Comparison of ENCODE assay signal across 12 mouse cellular contexts in genomic region chr13:95965162-95965561, GRCm38 (mm10).
DNase-seq lines count a peak whose midpoint lies in the region; ATAC-seq and TF ChIP-seq lines count a peak whose summit lies in the region.
"Had no signal": no experiment of that assay in that cellular context is flagged by ENCODE, and none has a peak within 500 bp of the region (broad histone marks: within the 10 kb centered on the region; RNA-seq: fewer than 3 reads in every experiment).

No protein-coding gene starts in this region.

- TF ChIP-seq CTCF in hindbrain, postnatal 0 days (IDR thresholded peaks at IDR 0.05; ENCODE audit: low read depth), result no peak

- ATAC-seq in hindbrain, embryonic 13.5 days (ENCODE audit: low FRiP score), result no peak
- ATAC-seq in hindbrain, postnatal 0 days, result no peak
- ATAC-seq in embryonic facial prominence, embryonic 12.5 days (ENCODE audit: insufficient number of reproducible peaks, insufficient read depth, low FRiP score, low TSS enrichment), result no peak
- ATAC-seq in liver, embryonic 13.5 days (ENCODE audit: low read depth), result peak; percentile 91

- H3K9ac ChIP-seq in hindbrain, embryonic 13.5 days, result no peak overlapping the region
- no peak overlapping the region for H3K9ac ChIP-seq in hindbrain, postnatal 0 days (replicated peaks; ENCODE audit: low read length)
- H3K9ac ChIP-seq in embryonic facial prominence, embryonic 12.5 days, result no peak overlapping the region
- peak overlapping the region; percentile 42; the same call in 1 of the 2 replicates for H3K9ac ChIP-seq in liver, embryonic 13.5 days
- H3K9ac ChIP-seq: limb, embryonic 15.5 days had no signal

- H3K4me2 ChIP-seq in hindbrain, embryonic 13.5 days, result no peak overlapping the region
- no peak overlapping the region for H3K4me2 ChIP-seq in hindbrain, postnatal 0 days (ENCODE audit: low read depth, low read length)
- no peak overlapping the region for H3K4me2 ChIP-seq in embryonic facial prominence, embryonic 12.5 days (replicated peaks)
- peak overlapping the region; percentile 52 for H3K4me2 ChIP-seq in liver, embryonic 13.5 days
- H3K4me2 ChIP-seq: limb, embryonic 15.5 days had no signal

- peak overlapping the region; percentile 40; the same call in 1 of the 2 replicates for H3K27ac ChIP-seq in hindbrain, embryonic 13.5 days
- no peak overlapping the region for H3K27ac ChIP-seq in hindbrain, postnatal 0 days
- peak overlapping the region; percentile 76; the same call in 1 of the 2 replicates for H3K27ac ChIP-seq in embryonic facial prominence, embryonic 12.5 days
- H3K27ac ChIP-seq in liver, embryonic 13.5 days, result peak overlapping the region; percentile 87
- H3K27ac ChIP-seq: limb, embryonic 15.5 days had no signal

- no peak overlapping the region for H3K4me3 ChIP-seq in hindbrain, embryonic 13.5 days
- no peak overlapping the region for H3K4me3 ChIP-seq in hindbrain, postnatal 0 days (ENCODE audit: low read length)
- no peak overlapping the region for H3K4me3 ChIP-seq in embryonic facial prominence, embryonic 12.5 days
- H3K4me3 ChIP-seq in liver, embryonic 13.5 days (replicated peaks), result peak overlapping the region; percentile 1; the same call in 1 of the 2 replicates
- H3K4me3 ChIP-seq: layer of hippocampus, adult 2 months; limb, embryonic 15.5 days; megakaryocyte, embryonic 14.5 days had no signal

- 74% methylated on average over 10 of the region's 10 CpGs for WGBS in hindbrain, embryonic 13.5 days
- 76% methylated on average over 10 of the region's 10 CpGs for WGBS in hindbrain, postnatal 0 days
- WGBS in embryonic facial prominence, embryonic 12.5 days, result 58% methylated on average over 10 of the region's 10 CpGs
- 13% methylated on average over 10 of the region's 10 CpGs for WGBS in liver, embryonic 13.5 days (ENCODE audit: insufficient replicate concordance)

- H3K9me3 ChIP-seq in hindbrain, embryonic 13.5 days, result no peaks in the 10 kb centered on the region
- H3K9me3 ChIP-seq in hindbrain, postnatal 0 days (ENCODE audit: low read length), result no peaks in the 10 kb centered on the region
- H3K9me3 ChIP-seq in embryonic facial prominence, embryonic 12.5 days, result no peaks in the 10 kb centered on the region
- no peaks in the 10 kb centered on the region for H3K9me3 ChIP-seq in liver, embryonic 13.5 days (replicated peaks)
- H3K9me3 ChIP-seq: limb, embryonic 15.5 days; megakaryocyte, embryonic 14.5 days had no signal

- no peak for DNase-seq in hindbrain, postnatal 0 days (ENCODE audit: low spot score)
- DNase-seq in MEL-GATA-1-ER (ENCODE audit: extremely low read depth, low read depth) (peak; percentile 55), adipocyte (ENCODE audit: low spot score) (no peak)
- peak; percentile 73 for DNase-seq in liver, embryonic 13.5 days
- no peak for DNase-seq in adrenal gland, adult 18-20 months (ENCODE audit: low spot score in 2 of 2)
- no peak for DNase-seq in adrenal gland, postnatal 14 days
- DNase-seq: heart, adult 11 months had no signal

- peaks cover 43% of the 10 kb centered on the region for H3K4me1 ChIP-seq in hindbrain, embryonic 13.5 days (replicated peaks)
- H3K4me1 ChIP-seq in hindbrain, postnatal 0 days (ENCODE audit: insufficient read depth, low read length), result peaks cover under 1% of the 10 kb centered on the region; the same call in 1 of the 2 replicates
- peaks cover 45% of the 10 kb centered on the region for H3K4me1 ChIP-seq in embryonic facial prominence, embryonic 12.5 days
- peaks cover 85% of the 10 kb centered on the region for H3K4me1 ChIP-seq in liver, embryonic 13.5 days (replicated peaks)

- no peaks in the 10 kb centered on the region for H3K36me3 ChIP-seq in hindbrain, embryonic 13.5 days
- H3K36me3 ChIP-seq in hindbrain, postnatal 0 days (ENCODE audit: insufficient read depth, low read length), result no peaks in the 10 kb centered on the region
- no peaks in the 10 kb centered on the region for H3K36me3 ChIP-seq in embryonic facial prominence, embryonic 12.5 days
- no peaks in the 10 kb centered on the region for H3K36me3 ChIP-seq in liver, embryonic 13.5 days
- H3K36me3 ChIP-seq: limb, embryonic 15.5 days had no signal

- H3K27me3 ChIP-seq in hindbrain, embryonic 13.5 days, result no peaks in the 10 kb centered on the region
- no peaks in the 10 kb centered on the region for H3K27me3 ChIP-seq in hindbrain, postnatal 0 days (ENCODE audit: insufficient read depth, low read length)
- H3K27me3 ChIP-seq in embryonic facial prominence, embryonic 12.5 days, result no peaks in the 10 kb centered on the region
- H3K27me3 ChIP-seq in liver, embryonic 13.5 days, result no peaks in the 10 kb centered on the region
- H3K27me3 ChIP-seq: limb, embryonic 15.5 days had no signal

Comparison
In these comparisons a context has a peak if more than half of its experiments do, and no peak if none do; other contexts are left out.
1. DNase-seq: peak in MEL-GATA-1-ER (single experiment) and liver, embryonic 13.5 days (single experiment); none in hindbrain, postnatal 0 days (single experiment), adrenal gland, adult 18-20 months (0 of 2), adipocyte (single experiment) and adrenal gland, postnatal 14 days (single experiment).